Comparison of ENCODE assay signal across 12 mouse cellular contexts in the genomic region with DNA sequence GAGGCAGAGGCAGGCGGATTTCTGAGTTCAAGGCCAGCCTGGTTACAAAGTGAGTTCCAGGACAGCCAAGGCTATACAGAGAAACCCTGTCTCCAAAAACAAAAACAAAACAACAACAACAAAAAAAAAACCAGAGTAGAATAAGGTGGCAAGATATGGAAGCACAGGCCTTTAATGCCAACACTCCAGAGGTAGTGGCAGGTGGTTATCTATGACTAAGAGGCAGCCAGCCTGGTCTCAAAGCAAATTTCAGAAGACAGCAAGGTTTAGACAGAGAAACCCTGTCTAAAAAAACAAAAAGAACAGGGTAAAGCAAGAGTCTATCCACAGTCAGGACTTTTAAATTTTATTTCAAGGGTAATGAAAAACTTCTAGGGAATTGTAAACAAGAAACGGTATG. TPM values are rescaled to one million over a fixed set of nuclear protein-coding genes. Genes with fewer than 3 reads are reported as not detected.
DNase-seq lines count a peak whose midpoint lies in the region; ATAC-seq lines count a peak whose summit lies in the region.
"Had no signal": no experiment of that assay in that cellular context is flagged by ENCODE, and none has a peak within 500 bp of the region (broad histone marks: within the 10 kb centered on the region; RNA-seq: fewer than 3 reads in every experiment).

No protein-coding gene starts in this region.

- H3K4me1 ChIP-seq in lung, embryonic 16.5 days (replicated peaks; ENCODE audit: control insufficient read depth, insufficient read depth, low read length), result peaks cover 12% of the 10 kb centered on the region
- H3K4me1 ChIP-seq in forebrain, embryonic 16.5 days (replicated peaks; ENCODE audit: control insufficient read depth, insufficient read depth, low read length), result peaks cover 13% of the 10 kb centered on the region
- H3K4me1 ChIP-seq in liver, embryonic 13.5 days (replicated peaks), result peaks cover 31% of the 10 kb centered on the region
- H3K4me1 ChIP-seq in stomach, embryonic 16.5 days (ENCODE audit: control insufficient read depth, insufficient read depth, low read length), result peaks cover 14% of the 10 kb centered on the region; the same call in 1 of the 2 replicates

- H3K9ac ChIP-seq in lung, embryonic 16.5 days (ENCODE audit: low read length), result no peak overlapping the region; the same call in 1 of the 2 replicates
- H3K9ac ChIP-seq in forebrain, embryonic 16.5 days (replicated peaks; ENCODE audit: low read depth, low read length), result no peak overlapping the region
- peak overlapping the region; percentile 87 for H3K9ac ChIP-seq in liver, embryonic 13.5 days
- H3K9ac ChIP-seq in stomach, embryonic 16.5 days (ENCODE audit: low read length), result peak overlapping the region; percentile 76; the same call in 1 of the 2 replicates

- no peaks in the 10 kb centered on the region for H3K27me3 ChIP-seq in lung, embryonic 16.5 days (ENCODE audit: control insufficient read depth, insufficient read depth, low read depth, low read length)
- no peaks in the 10 kb centered on the region for H3K27me3 ChIP-seq in forebrain, embryonic 16.5 days (replicated peaks; ENCODE audit: control insufficient read depth, insufficient read depth, low read length)
- H3K27me3 ChIP-seq in liver, embryonic 13.5 days, result peaks cover 9% of the 10 kb centered on the region; the same call in 1 of the 2 replicates
- no peaks in the 10 kb centered on the region for H3K27me3 ChIP-seq in stomach, embryonic 16.5 days (ENCODE audit: control insufficient read depth, insufficient read depth, low read length)

- no peak for DNase-seq in lung, adult 18-20 months
- DNase-seq in liver, embryonic 13.5 days, result no peak
- DNase-seq in retina, embryonic 14.5 days (ENCODE audit: low spot score), result no peak
- DNase-seq in testis, postnatal 14 days (ENCODE audit: low spot score), result no peak
- DNase-seq: adrenal gland, postnatal 14 days; gastrocnemius, adult 2 months; layer of hippocampus, postnatal 36 days; right cerebral cortex, postnatal 14 days had no signal

- peaks cover 23% of the 10 kb centered on the region for H3K36me3 ChIP-seq in lung, embryonic 16.5 days (ENCODE audit: control insufficient read depth, insufficient read depth, low read length)
- peaks cover 25% of the 10 kb centered on the region for H3K36me3 ChIP-seq in forebrain, embryonic 16.5 days (ENCODE audit: control insufficient read depth, insufficient read depth)
- peaks cover 34% of the 10 kb centered on the region for H3K36me3 ChIP-seq in liver, embryonic 13.5 days
- H3K36me3 ChIP-seq in stomach, embryonic 16.5 days (ENCODE audit: control insufficient read depth, insufficient read depth, low read length), result peaks cover 11% of the 10 kb centered on the region

- ATAC-seq in lung, embryonic 16.5 days (ENCODE audit: low read depth), result no peak
- no peak for ATAC-seq in forebrain, embryonic 16.5 days
- no peak for ATAC-seq in liver, embryonic 13.5 days (ENCODE audit: low read depth)
- no peak for ATAC-seq in stomach, embryonic 16.5 days (ENCODE audit: insufficient read depth, low FRiP score)
- ATAC-seq: inflammation-experienced regulatory T-cells, adult 6 months had no signal

- WGBS in lung, embryonic 16.5 days, result 62% methylated on average over 2 of the region's 2 CpGs
- WGBS in forebrain, embryonic 16.5 days, result 89% methylated on average over 2 of the region's 2 CpGs
- 86% methylated on average over 2 of the region's 2 CpGs for WGBS in liver, embryonic 13.5 days (ENCODE audit: insufficient replicate concordance)
- 69% methylated on average over 2 of the region's 2 CpGs for WGBS in stomach, embryonic 16.5 days

- H3K4me2 ChIP-seq in lung, embryonic 16.5 days (ENCODE audit: low read depth, low read length), result peak overlapping the region; percentile 81; the same call in 1 of the 2 replicates
- peak overlapping the region; percentile 83 for H3K4me2 ChIP-seq in forebrain, embryonic 16.5 days (ENCODE audit: low read length)
- peak overlapping the region; percentile 91 for H3K4me2 ChIP-seq in liver, embryonic 13.5 days
- H3K4me2 ChIP-seq in stomach, embryonic 16.5 days (ENCODE audit: low read depth, low read length), result peak overlapping the region; percentile 74; the same call in 1 of the 2 replicates

- H3K9me3 ChIP-seq in lung, embryonic 16.5 days (ENCODE audit: control insufficient read depth, low read length), result no peaks in the 10 kb centered on the region
- no peaks in the 10 kb centered on the region for H3K9me3 ChIP-seq in forebrain, embryonic 16.5 days (ENCODE audit: control insufficient read depth, low read length)
- H3K9me3 ChIP-seq in liver, embryonic 13.5 days (replicated peaks), result no peaks in the 10 kb centered on the region
- H3K9me3 ChIP-seq in stomach, embryonic 16.5 days (replicated peaks; ENCODE audit: control insufficient read depth, low read length), result no peaks in the 10 kb centered on the region

- no peak overlapping the region; the same call in 1 of the 2 replicates for H3K4me3 ChIP-seq in lung, embryonic 16.5 days (ENCODE audit: low read length)
- H3K4me3 ChIP-seq in forebrain, embryonic 16.5 days (replicated peaks; ENCODE audit: low read length), result no peak overlapping the region
- H3K4me3 ChIP-seq in liver, embryonic 13.5 days (replicated peaks), result peak overlapping the region; percentile 87; the same call in 1 of the 2 replicates
- no peak overlapping the region for H3K4me3 ChIP-seq in stomach, embryonic 16.5 days (replicated peaks; ENCODE audit: low read length)

- H3K27ac ChIP-seq in lung, embryonic 16.5 days (ENCODE audit: low read length), result no peak overlapping the region
- H3K27ac ChIP-seq in forebrain, embryonic 16.5 days (ENCODE audit: low read length), result no peak overlapping the region
- H3K27ac ChIP-seq in liver, embryonic 13.5 days, result peak overlapping the region; percentile 85
- no peak overlapping the region for H3K27ac ChIP-seq in stomach, embryonic 16.5 days (ENCODE audit: low read length)

RNA-seq across cellular contexts. Expression of gene Spryd3, which starts 1.3 kb away (rescaled TPM):
- polyA plus RNA-seq in lung, embryonic 16.5 days (2015; fragmentation: Nextera tagmentation; extraction: Ambion mirVana), result 21.2 and 22.7 TPM in 2 replicates
- polyA plus RNA-seq in forebrain, embryonic 16.5 days (2015; fragmentation: Nextera tagmentation; extraction: Ambion mirVana), result 48.2 and 56.4 TPM in 2 replicates
- polyA plus RNA-seq in liver, embryonic 13.5 days (2015; fragmentation: Nextera tagmentation; extraction: Ambion mirVana), result 13.1 and 13.7 TPM in 2 replicates
- 29.2 and 35.0 TPM in 2 replicates for polyA plus RNA-seq in stomach, embryonic 16.5 days (2015; fragmentation: Nextera tagmentation; extraction: Ambion mirVana)

RNA-seq across cellular contexts. Expression of gene Igfbp6, which starts 9.5 kb away (rescaled TPM):
- polyA plus RNA-seq in lung, embryonic 16.5 days (2015; fragmentation: Nextera tagmentation; extraction: Ambion mirVana), result 25.8 and 34.5 TPM in 2 replicates
- 2.2 and 2.4 TPM in 2 replicates for polyA plus RNA-seq in forebrain, embryonic 16.5 days (2015; fragmentation: Nextera tagmentation; extraction: Ambion mirVana)
- polyA plus RNA-seq in liver, embryonic 13.5 days (2015; fragmentation: Nextera tagmentation; extraction: Ambion mirVana), result 1.1 and 1.2 TPM in 2 replicates
- 18.5 and 21.2 TPM in 2 replicates for polyA plus RNA-seq in stomach, embryonic 16.5 days (2015; fragmentation: Nextera tagmentation; extraction: Ambion mirVana)

RNA-seq across cellular contexts. Expression of gene Soat2, which starts 15.6 kb away (rescaled TPM):
- 0.30 and 0.50 TPM in 2 replicates for polyA plus RNA-seq in lung, embryonic 16.5 days (2015; fragmentation: Nextera tagmentation; extraction: Ambion mirVana)
- not detected in 2 replicates for polyA plus RNA-seq in forebrain, embryonic 16.5 days (2015; fragmentation: Nextera tagmentation; extraction: Ambion mirVana)
- 31.0 and 31.3 TPM in 2 replicates for polyA plus RNA-seq in liver, embryonic 13.5 days (2015; fragmentation: Nextera tagmentation; extraction: Ambion mirVana)
- polyA plus RNA-seq in stomach, embryonic 16.5 days (2015; fragmentation: Nextera tagmentation; extraction: Ambion mirVana), result 5.4 and 6.2 TPM in 2 replicates

RNA-seq across cellular contexts. Expression of gene Tns2, which starts 34.5 kb away (rescaled TPM):
- polyA plus RNA-seq in lung, embryonic 16.5 days (2015; fragmentation: Nextera tagmentation; extraction: Ambion mirVana), result 68.5 and 72.8 TPM in 2 replicates
- polyA plus RNA-seq in forebrain, embryonic 16.5 days (2015; fragmentation: Nextera tagmentation; extraction: Ambion mirVana), result 6.9 and 7.7 TPM in 2 replicates
- polyA plus RNA-seq in liver, embryonic 13.5 days (2015; fragmentation: Nextera tagmentation; extraction: Ambion mirVana), result 4.4 and 5.0 TPM in 2 replicates
- 41.2 and 43.0 TPM in 2 replicates for polyA plus RNA-seq in stomach, embryonic 16.5 days (2015; fragmentation: Nextera tagmentation; extraction: Ambion mirVana)

Comparison
In these comparisons a context has a peak if more than half of its experiments do, and no peak if none do; other contexts are left out.
1. H3K9ac ChIP-seq: peak in liver, embryonic 13.5 days (single experiment) and stomach, embryonic 16.5 days (single experiment); none in lung, embryonic 16.5 days (single experiment) and forebrain, embryonic 16.5 days (single experiment).
2. Peak in every context shown above with its lines, with median percentiles within 50 percentile points of each other: H3K4me2 ChIP-seq.